Mouse (Mus musculus) WW6 (cell line): ENCODE measurements around the gene Yipf1.

Experiments
- DNase-seq: peaks from one replicate; pipeline ENCODE4 v3.0.0-alpha.2; 2013; ENCODE audit warnings: low read depth, low spot score

Gene Yipf1

DNA sequence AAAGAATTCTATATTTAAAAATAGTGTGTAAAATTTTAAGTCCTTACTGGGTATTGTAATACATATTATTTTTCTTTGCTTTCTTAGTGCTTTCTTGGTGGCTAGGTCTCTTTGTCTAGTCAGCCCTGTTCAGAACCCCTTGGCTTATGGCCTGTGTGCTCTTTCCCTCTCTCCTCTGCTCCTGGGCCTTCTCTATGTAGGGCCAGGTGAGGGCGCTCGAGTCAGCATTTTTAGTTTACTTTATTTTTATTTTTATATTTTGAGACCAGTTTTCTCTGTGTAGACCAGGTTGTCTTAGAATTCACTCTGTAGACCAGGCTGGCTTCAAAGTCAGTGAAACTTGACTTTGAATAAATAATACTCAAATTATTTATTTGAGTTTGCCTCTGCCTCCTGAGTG, 58.1 kb downstream of the Yipf1 start:
- no peak for DNase-seq

DNA sequence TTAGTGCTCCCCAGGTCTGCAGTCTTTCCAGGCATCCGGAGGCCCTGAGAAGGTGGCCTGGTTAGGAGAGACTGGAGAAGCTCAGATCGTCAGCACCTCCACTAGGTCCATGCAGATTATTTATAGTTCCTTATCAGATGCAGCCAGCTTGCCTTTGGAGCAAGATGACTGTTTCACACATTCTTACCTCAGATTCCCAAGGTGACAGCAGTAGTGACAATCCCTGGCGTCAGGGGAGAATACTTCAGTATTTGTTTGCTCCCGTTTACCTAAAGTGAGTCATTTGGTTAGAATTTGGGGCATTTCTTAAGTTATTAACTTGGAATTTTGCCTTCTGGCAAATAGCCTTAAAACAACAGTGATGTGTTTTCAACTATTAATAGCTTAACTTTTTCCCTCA, 60.5 kb downstream of the Yipf1 start:
- no peak for DNase-seq

DNA sequence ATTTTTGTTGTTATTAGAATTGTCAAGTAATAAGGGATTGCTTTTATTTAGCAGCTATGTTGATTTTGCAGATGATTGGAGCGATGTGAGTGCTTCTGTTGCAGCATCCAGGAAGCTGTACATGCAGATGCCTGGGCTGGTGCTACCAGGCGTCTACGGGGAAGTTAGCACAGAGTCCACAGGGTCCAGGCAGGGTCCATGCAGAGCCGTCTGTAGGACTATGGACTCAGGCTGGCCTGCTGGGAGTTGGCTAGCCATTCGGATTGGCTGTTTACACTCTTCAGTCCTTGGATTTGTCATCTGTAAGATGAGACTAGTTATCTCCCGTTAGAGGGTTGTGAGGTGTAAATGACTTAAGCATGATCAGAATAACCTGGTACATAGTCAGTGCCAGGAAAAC, 64.8 kb downstream of the Yipf1 start:
- DNase-seq = no peak

DNA sequence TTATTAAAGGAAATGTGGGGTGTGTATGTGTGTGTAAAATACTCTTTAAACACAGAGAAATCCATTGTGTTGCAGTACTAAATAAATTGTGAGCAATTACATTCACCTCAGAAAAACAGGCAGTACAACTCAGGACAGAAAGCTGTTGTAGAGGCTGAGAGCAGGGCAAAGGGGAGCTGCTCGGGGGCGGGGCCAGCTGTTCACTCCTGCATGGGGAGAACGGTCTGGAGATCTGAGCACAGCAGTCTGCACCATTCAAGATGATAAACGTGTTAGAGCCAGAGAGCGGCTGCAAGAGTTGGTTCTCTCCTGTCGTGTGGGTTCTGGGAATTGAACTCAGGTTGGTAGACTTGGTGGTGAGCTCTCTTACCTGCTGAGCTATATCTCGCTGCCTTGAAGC, 66.7 kb downstream of the Yipf1 start:
- DNase-seq = no peak

DNA sequence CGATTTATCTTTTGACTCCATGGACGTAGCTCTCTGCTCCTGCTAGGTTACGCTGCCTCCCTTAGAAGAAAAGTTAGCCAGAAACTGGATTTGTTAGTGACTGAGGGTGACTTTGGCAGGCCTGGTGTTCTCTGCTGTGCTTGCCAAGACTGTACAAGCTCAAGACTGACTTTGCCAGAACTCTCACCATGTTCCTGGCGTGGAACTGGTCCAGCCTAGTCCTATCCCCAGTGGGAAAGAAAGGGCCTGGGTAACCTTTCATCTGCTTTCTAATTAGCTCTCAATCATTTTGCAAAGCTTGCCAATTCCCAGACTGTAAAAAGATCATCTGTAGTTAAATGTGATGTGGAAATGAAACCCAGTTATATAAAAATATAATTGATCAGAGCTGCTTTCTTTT, 72.9 kb downstream of the Yipf1 start:
- DNase-seq = no peak

DNA sequence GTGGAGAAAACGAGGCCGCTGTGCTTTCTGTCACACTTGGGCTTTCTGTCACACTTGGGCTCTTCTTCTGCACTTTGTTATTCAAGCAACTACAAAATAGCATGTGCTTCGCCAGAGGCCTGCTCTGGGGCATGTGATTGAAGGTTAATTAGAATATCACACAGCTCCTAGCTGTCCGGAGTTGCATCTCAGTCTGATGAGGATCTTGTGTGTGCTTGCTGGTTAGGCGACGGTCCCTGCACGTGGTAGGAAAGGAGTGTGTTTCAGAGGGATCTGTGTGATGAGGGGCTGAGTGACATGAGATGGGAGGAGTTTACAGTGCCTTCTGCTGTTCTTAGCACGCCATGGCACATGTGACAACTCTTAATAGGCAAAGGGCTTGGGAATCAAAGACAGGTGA, 73.3 kb downstream of the Yipf1 start:
- DNase-seq = no peak

DNA sequence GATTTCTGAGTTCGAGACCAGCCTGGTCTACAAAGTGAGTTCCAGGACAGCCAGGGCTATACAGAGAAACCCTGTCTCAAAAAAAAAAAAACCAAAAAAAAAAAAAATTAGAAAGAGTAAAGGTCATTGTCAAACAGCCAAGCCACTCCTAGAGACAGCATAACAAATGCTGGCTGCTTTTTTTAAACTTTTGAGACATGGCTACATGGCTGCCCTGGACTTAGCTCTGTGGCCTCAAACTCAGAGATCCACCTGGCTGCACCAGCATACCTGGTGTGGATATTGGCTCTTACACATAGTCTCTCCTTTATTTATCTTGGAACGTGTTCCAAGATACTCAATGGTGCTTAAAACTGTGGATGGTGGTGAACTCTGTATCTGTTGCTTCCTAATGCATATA, 74.1 kb downstream of the Yipf1 start:
- no peak for DNase-seq

DNA sequence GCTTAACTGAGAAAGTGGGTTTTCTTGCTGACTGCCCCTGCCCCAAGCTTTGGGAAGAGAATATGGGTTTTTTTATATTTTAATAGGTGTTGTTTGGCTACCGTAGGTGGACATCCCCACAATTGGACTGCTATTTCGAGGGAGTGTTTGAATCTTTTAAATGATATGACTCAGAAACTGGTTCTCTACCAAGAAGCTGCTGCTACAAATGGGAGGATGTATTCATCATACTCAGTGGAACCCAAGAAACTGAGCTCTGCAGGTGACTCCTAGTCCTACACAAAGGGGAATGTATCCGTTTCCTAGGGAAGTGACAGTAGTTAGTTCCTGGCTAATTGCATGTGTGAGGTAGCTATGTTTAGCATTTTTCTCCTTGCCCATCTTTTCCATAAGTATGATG, 75.2 kb downstream of the Yipf1 start:
- no peak for DNase-seq

DNA sequence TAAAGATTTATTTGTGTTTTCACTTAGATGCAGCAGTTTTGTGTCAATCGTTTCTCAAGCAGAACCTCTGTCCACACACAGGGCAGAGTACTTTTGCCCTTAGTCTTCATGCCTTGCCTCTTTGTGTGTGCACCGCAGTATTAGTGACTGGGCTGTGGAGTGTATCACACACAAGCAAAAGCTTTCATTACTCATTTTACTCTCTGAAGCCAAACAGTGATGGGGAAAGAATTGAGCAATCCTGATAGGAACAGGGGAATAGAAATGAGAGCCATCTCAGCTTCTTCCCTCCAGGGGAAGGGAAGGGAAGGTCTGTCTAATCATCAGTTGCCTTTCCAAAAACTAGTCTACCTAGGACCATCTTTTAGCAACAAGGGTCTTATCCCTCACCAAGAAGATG, 79.6 kb downstream of the Yipf1 start:
- DNase-seq = no peak
